Mouse (Mus musculus) kidney, embryonic 16.5 days (tissue): ENCODE measurements around the gene Hspbp1. TPM values are rescaled to one million over a fixed set of nuclear protein-coding genes. Genes with fewer than 3 reads are reported as not detected.

ENCODE experiments used
- polyA plus RNA-seq: library from polyadenylated mRNA; unstranded; fragments of >200 nt; fragmentation: Nextera tagmentation; extraction: Ambion mirVana; gene quantifications from 2 replicates; pipeline ENCODE4 v1.2.1, GENCODE M21; 2015

The Hspbp1 gene
- polyA plus RNA-seq, 1 experiment from 2014 or later, result 118 TPM

Other genes with a start within 250 kb of the Hspbp1 start
- gene Rdh13, start 239.4 kb downstream of the Hspbp1 start, polyA plus RNA-seq, result 34.4 and 34.5 TPM in 2 replicates
- gene Eps8l1, start 224.4 kb downstream of the Hspbp1 start, polyA plus RNA-seq, result 8.8 and 10.1 TPM in 2 replicates
- 22.1 and 31.6 TPM in 2 replicates for gene Ppp1r12c, start 183.4 kb downstream of the Hspbp1 start, polyA plus RNA-seq
- gene Tnnt1, start 168.7 kb downstream of the Hspbp1 start, polyA plus RNA-seq, result 20.9 and 21.6 TPM in 2 replicates
- 5.8 and 6.1 TPM in 2 replicates for gene Tnni3, start 160.8 kb downstream of the Hspbp1 start, polyA plus RNA-seq
- 3.3 and 3.5 TPM in 2 replicates for gene Dnaaf3, start 152.6 kb downstream of the Hspbp1 start, polyA plus RNA-seq
- 5.3 and 6.6 TPM in 2 replicates for gene Syt5, start 137.5 kb downstream of the Hspbp1 start, polyA plus RNA-seq
- not detected in 2 replicates for gene Ptprh, start 81.0 kb downstream of the Hspbp1 start, polyA plus RNA-seq
- gene Tmem86b, start 53.6 kb downstream of the Hspbp1 start, polyA plus RNA-seq, result 1.2 and 1.3 TPM in 2 replicates
- 3.2 and 5.2 TPM in 2 replicates for gene Ppp6r1, start 26.0 kb downstream of the Hspbp1 start, polyA plus RNA-seq
- gene Brsk1, start 5.5 kb upstream of the Hspbp1 start, polyA plus RNA-seq, result 1.2 and 1.3 TPM in 2 replicates
- gene Tmem150b, start 40.2 kb upstream of the Hspbp1 start, polyA plus RNA-seq, result 0.07 and 0.08 TPM in 2 replicates
- 99.3 and 104 TPM in 2 replicates for gene Kmt5c, start 55.0 kb upstream of the Hspbp1 start, polyA plus RNA-seq
- gene Cox6b2, start 68.0 kb upstream of the Hspbp1 start, polyA plus RNA-seq, result 71.2 and 71.4 TPM in 2 replicates
- not detected in 2 replicates for gene Fam71e2, start 86.2 kb upstream of the Hspbp1 start, polyA plus RNA-seq
- 0.17 and 0.42 TPM in 2 replicates for gene Il11, start 97.8 kb upstream of the Hspbp1 start, polyA plus RNA-seq
- gene Tmem190, start 97.9 kb upstream of the Hspbp1 start, polyA plus RNA-seq, result 0.57 and 0.97 TPM in 2 replicates
- 12.5 and 14.3 TPM in 2 replicates for gene Tmem238, start 104.6 kb upstream of the Hspbp1 start, polyA plus RNA-seq
- gene Rpl28, start 107.8 kb upstream of the Hspbp1 start, polyA plus RNA-seq, result 315 and 357 TPM in 2 replicates
- 355 and 360 TPM in 2 replicates for gene Ube2s, start 127.5 kb upstream of the Hspbp1 start, polyA plus RNA-seq
- 0.84 and 1.1 TPM in 2 replicates for gene Shisa7, start 159.6 kb upstream of the Hspbp1 start, polyA plus RNA-seq
- 9.2 and 9.7 TPM in 2 replicates for gene Isoc2b, start 185.2 kb upstream of the Hspbp1 start, polyA plus RNA-seq
- gene Isoc2a, start 192.1 kb upstream of the Hspbp1 start, polyA plus RNA-seq, result 1.2 and 1.4 TPM in 2 replicates
- not detected in 2 replicates for gene Gm36210, start 221.4 kb upstream of the Hspbp1 start, polyA plus RNA-seq
- gene Zfp628, start 230.1 kb upstream of the Hspbp1 start, polyA plus RNA-seq, result 3.6 and 4.2 TPM in 2 replicates
- 5.8 and 6.2 TPM in 2 replicates for gene Nat14, start 237.0 kb upstream of the Hspbp1 start, polyA plus RNA-seq
- 2.3 and 2.8 TPM in 2 replicates for gene Ssc5d, start 240.7 kb upstream of the Hspbp1 start, polyA plus RNA-seq